Mouse (Mus musculus): ENCODE data around the gene Kdm1b.

DNA sequence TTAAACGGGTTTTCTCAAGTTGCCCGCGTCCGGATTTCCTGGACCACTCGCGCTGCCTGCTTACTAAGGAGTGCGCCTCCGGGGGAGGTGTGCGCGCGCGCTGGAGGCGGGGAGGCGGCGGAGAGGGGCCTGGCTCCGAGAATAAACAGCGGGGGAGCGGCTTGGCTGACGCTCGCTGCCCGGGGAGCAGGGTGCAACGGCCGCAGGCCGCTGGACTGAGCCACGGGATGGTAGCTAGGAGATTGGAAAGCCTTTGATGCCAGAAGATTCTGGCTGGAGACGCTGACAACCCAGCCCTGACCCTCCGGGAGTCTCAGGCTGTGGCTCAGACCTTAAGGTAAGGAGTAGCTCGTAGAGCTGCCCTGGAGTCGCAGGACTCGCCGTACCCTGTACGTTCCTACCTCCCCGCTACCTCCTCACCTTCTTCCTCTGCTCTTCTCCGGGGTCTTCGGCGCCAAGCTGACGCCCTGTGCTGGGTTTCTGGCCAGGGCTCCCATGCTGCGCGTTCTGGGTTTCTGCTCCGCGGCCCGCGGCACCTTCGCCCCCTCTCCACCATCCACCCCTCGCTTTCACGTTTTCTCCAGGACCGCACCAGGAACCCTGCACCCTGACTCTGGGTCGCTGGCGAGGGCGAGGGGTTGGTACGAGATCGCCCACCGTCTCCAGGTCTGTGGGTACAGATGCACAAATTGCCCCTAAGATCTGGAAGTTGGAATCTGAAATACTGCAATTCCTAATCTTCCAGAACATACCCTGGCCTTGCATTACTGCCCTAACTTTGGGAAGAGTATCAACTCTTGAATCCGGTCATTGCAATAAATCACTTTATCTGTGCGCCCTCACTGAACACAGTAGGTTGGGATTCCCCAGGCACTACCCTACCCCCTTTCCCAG is 79.5 kb downstream of the Kdm1b start, which contains the start of gene Rnf144b:
- TF ChIP-seq CTCF (IDR thresholded peaks at IDR 0.05; ENCODE audit: extremely low read depth, insufficient read length, insufficient replicate concordance, low read depth, low read length), result no peak
- TF ChIP-seq POLR2A (IDR thresholded peaks at IDR 0.05; ENCODE audit: low read depth, low read length), result no peak
